Mouse (Mus musculus) embryo, embryonic 9.5 days (tissue): ENCODE measurements around the gene Tcerg1l.
A peak's percentile ranks its signal among the peaks of the same experiment; 100 is the strongest.

Experiments used
- DNase-seq: peaks from one replicate; pipeline ENCODE4 v3.0.0-alpha.2; 2017; ENCODE audit errors: extremely low spot score

Gene Tcerg1l

GRCm38 (mm10) chr7:138365519-138365918, 32.0 kb downstream of the Tcerg1l start:
- DNase-seq: no peak

- DNase-seq: no peak
Observed at GRCm38 (mm10) chr7:138357475-138357874, 40.1 kb downstream of the Tcerg1l start.

GRCm38 (mm10) chr7:138356655-138357449, 40.7 kb downstream of the Tcerg1l start:
- DNase-seq: peak; percentile 34

DNA sequence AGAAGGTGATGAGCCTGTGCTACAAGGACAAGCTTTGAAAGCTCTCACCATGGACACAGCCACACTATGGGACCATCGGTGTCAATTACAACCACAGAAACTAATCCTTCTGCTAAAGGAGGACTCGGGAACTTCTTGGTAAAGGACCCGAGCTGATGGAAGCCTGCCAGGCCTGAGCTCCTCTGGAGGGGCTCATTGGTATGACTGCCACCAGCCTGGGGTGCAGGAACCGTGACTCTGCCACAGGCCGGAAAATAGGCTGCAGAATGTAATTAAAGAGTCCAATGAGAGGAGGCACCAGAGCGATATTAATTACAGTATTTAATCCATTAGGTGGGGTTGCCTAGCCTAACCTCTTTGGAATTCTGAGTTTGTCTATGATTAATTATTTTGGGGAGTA, 52.1 kb downstream of the Tcerg1l start:
- DNase-seq: no peak

DNA sequence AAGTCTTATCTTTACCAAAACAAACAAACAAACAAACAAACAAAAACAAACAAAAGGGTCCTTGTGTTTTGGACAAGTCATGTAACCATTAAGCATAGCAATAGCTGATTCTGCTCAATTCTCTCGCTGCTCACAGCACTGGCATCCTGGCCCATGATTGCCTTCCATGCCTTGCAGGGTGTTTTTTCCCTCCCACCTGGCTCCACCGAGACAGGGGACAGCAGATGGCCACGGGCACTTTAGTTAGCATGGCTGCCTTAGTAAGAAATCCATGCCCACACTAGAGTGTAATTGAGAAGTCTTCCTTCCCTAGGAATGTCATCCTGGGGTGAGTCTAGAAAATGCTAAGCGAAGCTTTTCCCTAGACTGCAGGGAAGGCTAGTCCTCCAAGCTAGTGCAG, 59.1 kb downstream of the Tcerg1l start:
- no peak for DNase-seq

- peak; percentile 67 for DNase-seq
Observed at GRCm38 (mm10) chr7:138337946-138338345, 59.6 kb downstream of the Tcerg1l start.

DNA sequence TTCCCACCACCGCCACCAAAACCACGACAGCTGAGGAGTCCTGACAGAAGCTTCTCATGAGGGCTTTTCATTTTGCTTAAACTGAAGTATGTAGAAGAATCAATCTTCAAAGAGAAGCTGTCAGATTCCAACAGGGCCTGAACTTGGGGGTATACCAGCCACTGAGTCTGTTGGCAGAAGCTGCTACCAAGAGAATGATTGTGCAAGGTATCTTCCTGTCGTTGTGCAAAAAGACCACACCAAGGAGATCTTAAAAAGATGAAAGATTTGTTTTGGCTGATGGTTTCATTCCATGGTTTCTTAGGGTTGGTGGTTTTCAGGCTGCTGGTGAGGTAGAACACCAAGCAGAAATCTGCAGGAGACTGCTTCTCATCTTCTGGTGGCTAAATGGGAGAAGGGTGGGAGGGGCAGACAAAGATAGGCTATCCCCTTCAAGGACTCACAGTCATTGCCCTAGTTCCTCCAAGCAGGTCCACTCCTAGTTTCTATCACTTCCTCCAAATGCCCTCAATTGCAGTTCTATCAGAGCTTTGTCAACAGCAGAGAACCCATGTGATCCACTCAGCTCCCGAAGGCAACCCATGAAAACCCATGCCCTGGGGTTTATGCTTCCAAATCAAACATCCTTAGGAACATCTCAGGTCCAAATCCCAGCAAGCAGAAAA, 64.9 kb downstream of the Tcerg1l start:
- no peak for DNase-seq

- no peak for DNase-seq
Observed at GRCm38 (mm10) chr7:138331266-138331665, 66.3 kb downstream of the Tcerg1l start.

- DNase-seq: no peak
Observed at GRCm38 (mm10) chr7:138328637-138329036, 68.9 kb downstream of the Tcerg1l start.

- DNase-seq: no peak
Observed at GRCm38 (mm10) chr7:138326760-138327159, 70.8 kb downstream of the Tcerg1l start.

DNA sequence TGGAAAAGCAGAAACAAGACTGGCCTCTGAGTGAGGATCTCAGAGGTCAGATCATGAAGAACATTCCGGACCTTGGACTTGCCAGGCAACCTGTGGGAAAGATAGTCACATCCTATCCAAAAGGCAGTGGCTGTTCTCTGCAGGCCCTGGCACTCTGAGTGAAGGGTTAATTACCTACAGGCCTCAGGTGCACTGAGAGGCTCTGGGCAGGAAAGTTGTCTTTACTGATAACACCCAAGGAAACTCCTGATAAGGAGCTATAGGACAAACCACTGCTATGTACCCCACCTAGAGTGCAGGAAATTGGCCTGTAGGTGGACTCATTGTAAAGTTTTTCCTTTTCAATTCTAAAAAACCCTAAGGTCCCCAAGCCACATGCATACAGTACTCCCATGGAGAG, 83.8 kb downstream of the Tcerg1l start:
- no peak for DNase-seq

- no peak for DNase-seq
Observed at GRCm38 (mm10) chr7:138306126-138306525, 91.4 kb downstream of the Tcerg1l start.

DNA sequence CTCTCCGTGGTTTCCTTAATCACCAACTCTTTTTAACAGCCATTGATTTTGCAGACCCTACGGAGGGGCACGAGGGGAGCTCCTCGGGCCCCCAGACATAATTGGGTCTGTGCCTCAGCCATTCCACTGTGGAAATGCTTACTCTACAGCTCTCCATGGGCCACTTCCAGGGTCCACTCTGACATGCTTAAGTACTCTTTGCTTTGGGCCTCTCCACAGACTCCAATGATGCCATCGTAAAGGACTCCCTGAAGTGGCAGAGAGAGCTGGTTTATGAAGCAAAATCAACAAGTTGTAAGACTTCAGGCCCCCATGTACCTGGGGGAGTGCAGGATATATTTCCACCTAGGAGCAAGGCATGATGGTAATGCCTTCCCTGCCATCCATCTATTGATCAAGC, 112.7 kb downstream of the Tcerg1l start:
- no peak for DNase-seq

DNA sequence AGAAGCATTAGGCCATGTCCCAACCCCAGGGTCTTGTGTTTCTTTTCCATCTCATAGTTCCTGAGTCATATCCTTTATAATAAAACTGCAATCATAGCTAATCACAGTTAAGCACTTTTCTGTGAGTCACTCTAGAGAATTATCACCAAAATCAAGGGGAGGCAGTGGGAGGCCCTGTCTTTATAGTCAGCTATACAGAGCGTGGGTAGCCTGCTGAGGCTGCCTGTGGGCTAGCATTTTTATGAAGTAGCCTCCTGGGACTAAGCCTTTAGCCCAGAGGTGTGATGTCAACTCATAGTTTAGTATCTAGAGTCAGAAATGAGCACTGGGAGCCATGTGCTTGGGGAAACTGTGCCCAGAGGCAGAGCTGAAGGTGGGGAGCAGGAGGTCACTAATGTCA, 122.3 kb downstream of the Tcerg1l start:
- no peak for DNase-seq

- DNase-seq: no peak
Observed at GRCm38 (mm10) chr7:138271328-138271727, 126.2 kb downstream of the Tcerg1l start.

- DNase-seq: no peak
Observed at GRCm38 (mm10) chr7:138269386-138269785, 128.1 kb downstream of the Tcerg1l start.

GRCm38 (mm10) chr7:138267976-138268646, 129.4 kb downstream of the Tcerg1l start:
- DNase-seq: peak; percentile 12

GRCm38 (mm10) chr7:138248612-138249011, 148.9 kb downstream of the Tcerg1l start:
- DNase-seq: no peak

GRCm38 (mm10) chr7:138248176-138248575, 149.4 kb downstream of the Tcerg1l start:
- DNase-seq: no peak

GRCm38 (mm10) chr7:138246684-138247083, 150.8 kb downstream of the Tcerg1l start:
- DNase-seq: no peak

- DNase-seq: no peak
Observed at GRCm38 (mm10) chr7:138242229-138242628, 155.3 kb downstream of the Tcerg1l start.

DNA sequence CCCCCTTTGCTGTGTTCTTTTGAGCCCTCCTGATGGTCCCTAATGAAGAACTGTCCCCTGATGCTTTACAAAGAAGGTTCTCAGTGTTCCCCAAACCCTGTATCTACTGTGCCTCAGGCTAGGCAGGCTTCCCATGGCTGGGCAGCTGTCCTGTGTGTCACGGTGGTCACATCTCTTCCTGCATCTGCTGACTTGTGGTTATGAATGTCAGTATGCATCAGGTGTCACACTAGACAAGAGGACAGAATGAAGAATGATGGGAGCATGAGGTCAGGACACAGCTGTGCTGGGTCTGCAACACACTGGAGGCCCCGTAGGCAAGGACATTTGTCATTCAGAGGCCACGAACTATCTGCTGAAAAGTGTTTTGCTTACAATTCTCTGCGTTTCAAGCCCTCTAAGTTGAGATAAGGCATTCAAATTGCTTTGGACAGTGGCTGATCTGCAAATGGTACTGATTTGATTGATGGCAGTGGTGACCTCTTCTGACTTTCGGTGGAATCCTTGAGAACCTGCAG, 159.8 kb downstream of the Tcerg1l start:
- DNase-seq: peak; percentile 24
